Mouse (Mus musculus): Measurements from ENCODE around the gene Npas3. TPM values are rescaled to one million over a fixed set of nuclear protein-coding genes. Genes with fewer than 3 reads are reported as not detected.

Gene Npas3
- 1 to 10 TPM in 1 of 2 experiments, under 1 TPM in 1; 0.15 to 1.2 TPM for polyA plus RNA-seq (2012; fragmentation: generic; extraction: Trizol)

DNA sequence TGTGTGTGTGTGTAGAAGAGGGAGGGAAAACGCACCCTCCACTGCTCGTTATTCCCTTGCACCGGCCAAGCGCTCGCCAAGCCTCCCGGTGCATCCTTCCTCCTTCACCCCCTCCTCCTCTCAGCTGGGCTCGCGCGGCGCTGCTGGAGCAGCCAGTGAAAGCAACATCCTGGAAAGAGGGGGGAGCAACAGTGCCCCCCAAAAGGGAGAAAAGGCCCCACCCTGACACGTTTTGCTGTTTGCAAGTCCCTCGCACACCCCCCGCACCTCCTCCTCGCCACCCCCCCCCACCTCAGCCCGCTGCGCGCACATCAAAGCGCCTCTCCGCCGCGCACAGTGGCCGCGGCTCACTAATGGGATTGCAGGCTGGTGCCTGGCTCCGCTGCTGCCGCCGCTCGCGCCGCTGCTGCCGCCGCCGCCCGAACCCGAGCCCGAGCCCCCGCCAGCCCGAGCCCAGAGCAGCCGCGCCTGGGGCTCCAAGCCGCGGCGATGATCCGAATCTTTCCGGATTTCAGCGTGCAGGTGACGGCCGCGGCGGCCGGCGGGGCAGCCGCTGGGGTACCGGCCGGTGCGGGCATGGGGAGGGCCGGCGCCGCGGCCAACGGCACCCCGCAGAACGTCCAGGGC is at the start of gene Npas3:
TSS of gene Npas3 (plus strand) at position 577 of the 627 bp plus-strand sequence.

